ENCODE assay signal across 25 mouse cellular contexts in the genomic region with DNA sequence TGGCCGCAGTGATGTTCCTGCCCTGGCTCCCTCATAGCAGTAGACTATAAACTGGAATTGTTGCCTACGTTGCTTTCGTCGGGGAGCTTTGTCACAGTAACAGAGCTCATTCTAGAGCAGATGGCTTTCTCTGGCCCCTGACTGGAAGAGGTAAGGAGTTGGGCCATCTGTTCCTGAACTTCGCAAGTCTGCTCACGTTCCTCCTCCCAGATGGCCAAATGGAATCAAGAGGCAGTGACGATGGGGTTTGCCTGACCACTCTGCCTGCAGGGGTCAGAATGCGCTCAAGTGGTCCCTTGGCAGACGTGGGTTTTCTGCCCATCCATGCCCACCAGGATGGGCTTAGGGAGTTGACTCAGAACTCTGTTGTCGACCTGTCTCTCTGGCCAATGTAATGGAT. TPM values are rescaled to one million over a fixed set of nuclear protein-coding genes. Genes with fewer than 3 reads are reported as not detected.
A peak's percentile ranks its signal among the peaks of the same experiment; 100 is the strongest.
DNase-seq lines count a peak whose midpoint lies in the region; ATAC-seq and TF ChIP-seq lines count a peak whose summit lies in the region.
"Had no signal": no experiment of that assay in that cellular context is flagged by ENCODE, and none has a peak within 500 bp of the region (broad histone marks: within the 10 kb centered on the region; RNA-seq: fewer than 3 reads in every experiment).

No protein-coding gene starts in this region.

- peaks cover 27% of the 10 kb centered on the region for H3K27me3 ChIP-seq in midbrain, embryonic 11.5 days (ENCODE audit: control insufficient read depth, insufficient read depth, low read length)
- peaks cover 24% of the 10 kb centered on the region for H3K27me3 ChIP-seq in midbrain, embryonic 16.5 days (ENCODE audit: control insufficient read depth, insufficient read depth, low read depth, low read length)
- peaks cover 39% of the 10 kb centered on the region for H3K27me3 ChIP-seq in limb, embryonic 10.5 days (ENCODE audit: low read depth, poor library complexity, severe bottlenecking)
- H3K27me3 ChIP-seq in intestine, postnatal 0 days (replicated peaks; ENCODE audit: control insufficient read depth, insufficient read depth, low read length) = peaks cover 24% of the 10 kb centered on the region

- 86% methylated on average over 10 of the region's 10 CpGs for WGBS in midbrain, embryonic 11.5 days
- 81% methylated on average over 10 of the region's 10 CpGs for WGBS in midbrain, embryonic 16.5 days
- WGBS in limb, embryonic 10.5 days = 58% methylated on average over 10 of the region's 10 CpGs
- 69% methylated on average over 10 of the region's 10 CpGs for WGBS in intestine, postnatal 0 days

- peaks cover 4% of the 10 kb centered on the region for H3K4me1 ChIP-seq in midbrain, embryonic 11.5 days (ENCODE audit: control insufficient read depth, insufficient read depth, low read length)
- peaks cover 7% of the 10 kb centered on the region; the same call in 1 of the 2 replicates for H3K4me1 ChIP-seq in midbrain, embryonic 16.5 days (ENCODE audit: control insufficient read depth, insufficient read depth, low read length)
- H3K4me1 ChIP-seq in limb, embryonic 10.5 days = peaks cover 8% of the 10 kb centered on the region
- no peaks in the 10 kb centered on the region for H3K4me1 ChIP-seq in intestine, postnatal 0 days (replicated peaks; ENCODE audit: control insufficient read depth, insufficient read depth, low read length)
- H3K4me1 ChIP-seq: stomach, embryonic 15.5 days had no signal

- H3K36me3 ChIP-seq in midbrain, embryonic 11.5 days (ENCODE audit: control insufficient read depth, insufficient read depth, low read length) = no peaks in the 10 kb centered on the region
- no peaks in the 10 kb centered on the region for H3K36me3 ChIP-seq in midbrain, embryonic 16.5 days (ENCODE audit: control insufficient read depth, insufficient read depth, low read length)
- H3K36me3 ChIP-seq in limb, embryonic 10.5 days = no peaks in the 10 kb centered on the region
- no peaks in the 10 kb centered on the region for H3K36me3 ChIP-seq in intestine, postnatal 0 days (ENCODE audit: control insufficient read depth, insufficient read depth)
- H3K36me3 ChIP-seq: heart, embryonic 15.5 days; stomach, embryonic 15.5 days had no signal

- H3K9me3 ChIP-seq in midbrain, embryonic 11.5 days (ENCODE audit: control insufficient read depth, low read length) = no peaks in the 10 kb centered on the region
- H3K9me3 ChIP-seq in midbrain, embryonic 16.5 days (replicated peaks; ENCODE audit: control insufficient read depth, low read length, poor library complexity, severe bottlenecking) = no peaks in the 10 kb centered on the region
- no peaks in the 10 kb centered on the region for H3K9me3 ChIP-seq in limb, embryonic 10.5 days (replicated peaks)
- no peaks in the 10 kb centered on the region for H3K9me3 ChIP-seq in intestine, postnatal 0 days (ENCODE audit: control insufficient read depth)
- H3K9me3 ChIP-seq: heart, embryonic 15.5 days; megakaryocyte, embryonic 14.5 days; stomach, embryonic 15.5 days had no signal

- no peak overlapping the region for H3K4me3 ChIP-seq in midbrain, embryonic 11.5 days (ENCODE audit: low read depth, low read length)
- H3K4me3 ChIP-seq in midbrain, embryonic 16.5 days (ENCODE audit: low read depth, low read length) = no peak overlapping the region
- no peak overlapping the region for H3K4me3 ChIP-seq in limb, embryonic 10.5 days
- H3K4me3 ChIP-seq in intestine, postnatal 0 days (ENCODE audit: low read depth, low read length) = no peak overlapping the region
- H3K4me3 ChIP-seq: heart, adult 2 months; heart, embryonic 15.5 days; megakaryocyte, embryonic 14.5 days; stomach, embryonic 15.5 days had no signal

- peak; percentile 49; the same call in 1 of the 2 replicates for ATAC-seq in cerebellum, adult (ENCODE audit: insufficient number of reproducible peaks, low FRiP score, low TSS enrichment)
- ATAC-seq in midbrain, embryonic 11.5 days (ENCODE audit: low FRiP score) = no peak
- ATAC-seq in midbrain, embryonic 16.5 days = no peak
- ATAC-seq in intestine, postnatal 0 days = no peak
- ATAC-seq: forebrain, embryonic 14.5 days had no signal

- H3K4me2 ChIP-seq in midbrain, embryonic 11.5 days = no peak overlapping the region
- no peak overlapping the region for H3K4me2 ChIP-seq in midbrain, embryonic 16.5 days (ENCODE audit: low read length)
- H3K4me2 ChIP-seq in intestine, postnatal 0 days (replicated peaks; ENCODE audit: low read depth) = no peak overlapping the region
- H3K4me2 ChIP-seq: heart, embryonic 15.5 days; hindbrain, embryonic 14.5 days; lung, embryonic 14.5 days; stomach, embryonic 15.5 days had no signal

- H3K9ac ChIP-seq in midbrain, embryonic 11.5 days (ENCODE audit: low read length) = no peak overlapping the region
- no peak overlapping the region for H3K9ac ChIP-seq in midbrain, embryonic 16.5 days (ENCODE audit: low read depth, low read length)
- H3K9ac ChIP-seq in intestine, postnatal 0 days (ENCODE audit: low read depth, low read length) = no peak overlapping the region
- H3K9ac ChIP-seq: heart, embryonic 15.5 days; hindbrain, embryonic 14.5 days; liver, embryonic 14.5 days; lung, embryonic 14.5 days; stomach, embryonic 15.5 days had no signal

- no peak overlapping the region for H3K27ac ChIP-seq in midbrain, embryonic 11.5 days (ENCODE audit: low read depth, low read length)
- H3K27ac ChIP-seq in midbrain, embryonic 16.5 days (ENCODE audit: low read length) = no peak overlapping the region
- H3K27ac ChIP-seq in limb, embryonic 10.5 days = no peak overlapping the region
- H3K27ac ChIP-seq in intestine, postnatal 0 days (ENCODE audit: low read depth, low read length) = no peak overlapping the region
- H3K27ac ChIP-seq: heart, adult 2 months; heart, embryonic 15.5 days; hindbrain, embryonic 14.5 days; liver, embryonic 14.5 days; stomach, embryonic 15.5 days had no signal

- no peak for DNase-seq in cerebellum, postnatal 4 days (ENCODE audit: low spot score in 2 of 2)
- DNase-seq in midbrain, embryonic 11.5 days (ENCODE audit: low spot score, missing footprints) = peak; percentile 39
- peak; percentile 79 for DNase-seq in cerebellum, adult 9-10 months
- DNase-seq in limb, embryonic 10.5 days (ENCODE audit: low spot score) = peak; percentile 25
- no peak for DNase-seq in gastrocnemius, adult 8-10 months (ENCODE audit: low spot score in 2 of 2)
- DNase-seq: adrenal gland, postnatal 14 days; gastrocnemius, postnatal 10 days; heart, postnatal 36 days; kidney, adult 8-10 months; kidney, postnatal 14 days; lung, embryonic 14.5 days; midbrain, embryonic 14.5 days; right cerebral cortex, adult 18-20 months; right cerebral cortex, postnatal 4 days had no signal

- TF ChIP-seq CTCF in intestine, postnatal 0 days (IDR thresholded peaks at IDR 0.05; ENCODE audit: low read depth) = no peak

RNA-seq across cellular contexts. Expression of a gene that starts 4.6 kb away (rescaled TPM):
- polyA plus RNA-seq in midbrain, embryonic 11.5 days (2014; fragmentation: Nextera tagmentation; extraction: Ambion mirVana) = not detected in 2 replicates
- 0.48 and 1.1 TPM in 2 replicates for polyA plus RNA-seq in midbrain, embryonic 16.5 days (2015; fragmentation: Nextera tagmentation; extraction: Ambion mirVana)
- 0.14 and 0.33 TPM in 2 replicates for polyA plus RNA-seq in limb, embryonic 10.5 days (2016; fragmentation: Nextera tagmentation; extraction: Ambion mirVana)
- total RNA-seq in gastrocnemius, adult 8-10 months (2022) = not detected
- not detected in 2 replicates for polyA plus RNA-seq in intestine, postnatal 0 days (2015; fragmentation: Nextera tagmentation; extraction: Ambion mirVana)
- total RNA-seq: adrenal gland, postnatal 14 days; gastrocnemius, postnatal 10 days; heart, adult 2 months; heart, postnatal 36 days had no signal
- polyA plus RNA-seq: embryonic facial prominence, embryonic 14.5 days; forebrain, embryonic 14.5 days; heart, adult 2 months; heart, embryonic 15.5 days; lung, embryonic 14.5 days; midbrain, embryonic 14.5 days had no signal

RNA-seq across cellular contexts. Expression of a gene that starts 50.2 kb away (rescaled TPM):
- polyA plus RNA-seq in midbrain, embryonic 11.5 days (2014; fragmentation: Nextera tagmentation; extraction: Ambion mirVana) = 17.6 and 24.3 TPM in 2 replicates
- 55.0 and 66.2 TPM in 2 replicates for polyA plus RNA-seq in midbrain, embryonic 16.5 days (2015; fragmentation: Nextera tagmentation; extraction: Ambion mirVana)
- 18.2 and 22.5 TPM in 2 replicates for polyA plus RNA-seq in limb, embryonic 10.5 days (2016; fragmentation: Nextera tagmentation; extraction: Ambion mirVana)
- total RNA-seq in gastrocnemius, adult 8-10 months (2022) = 10 to 100 TPM; 76.5 to 91.7 (median 85.3) TPM
- 12.3 and 14.8 TPM in 2 replicates for polyA plus RNA-seq in intestine, postnatal 0 days (2015; fragmentation: Nextera tagmentation; extraction: Ambion mirVana)

Comparison
In these comparisons a context has a peak if more than half of its experiments do, and no peak if none do; other contexts are left out.
1. DNase-seq: peak in midbrain, embryonic 11.5 days (single experiment), cerebellum, adult 9-10 months (single experiment) and limb, embryonic 10.5 days (single experiment); none in cerebellum, postnatal 4 days (0 of 2) and gastrocnemius, adult 8-10 months (0 of 2).